Mouse (Mus musculus) liver, embryonic 14.5 days (tissue): ENCODE results near the gene Dot1l.

Experiments
- CTCF ChIP-seq: IDR thresholded peaks from 2 replicates; pipeline ENCODE4 v1.5.1; 2016; ENCODE audit warnings: antibody characterized with exemption, low read depth, control low read depth
- EP300 ChIP-seq: IDR thresholded peaks from 2 replicates; pipeline ENCODE4 v1.6.1; 2016; ENCODE audit warnings: antibody characterized with exemption, low read depth

DNA sequence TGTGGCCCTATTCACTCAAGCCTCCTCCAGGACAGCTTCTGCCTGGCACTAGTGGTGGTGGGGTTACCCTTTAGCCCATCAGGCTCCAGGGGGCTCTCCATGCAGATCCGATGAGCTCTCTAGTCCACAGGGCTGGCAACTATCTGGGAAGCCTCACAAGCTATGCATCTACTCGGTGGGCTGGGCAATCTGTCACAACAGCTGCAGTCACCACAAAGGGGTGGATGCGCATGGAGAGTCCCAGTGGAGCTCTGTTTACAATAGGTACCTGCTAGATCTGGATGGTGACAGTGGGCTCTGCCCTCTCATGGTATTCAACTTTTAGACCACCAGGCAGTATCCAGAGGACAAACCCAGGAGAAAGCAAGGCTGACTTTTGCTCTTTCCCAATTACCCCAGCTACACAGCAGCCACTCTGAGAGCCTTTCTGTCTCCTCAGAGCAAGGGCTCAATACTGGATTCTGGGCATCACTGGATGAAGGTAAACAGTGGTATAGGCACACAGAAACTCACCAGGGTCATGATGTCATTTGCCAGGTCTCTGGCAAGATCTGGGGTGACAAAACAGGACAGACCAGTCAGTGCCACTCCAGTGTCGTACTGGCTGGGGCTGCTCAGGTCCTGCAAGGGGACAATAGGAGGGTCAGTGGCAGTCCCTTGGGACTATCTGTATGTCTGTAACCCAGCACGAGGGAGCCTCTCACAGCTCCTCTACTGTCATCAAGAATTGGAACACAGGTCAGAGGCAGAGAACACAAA is 27.5 kb upstream of the Dot1l start:
- TF ChIP-seq EP300, result no peak
- no peak for TF ChIP-seq CTCF
